Mouse (Mus musculus): ENCODE results near the gene Catip. TPM values are rescaled to one million over a fixed set of nuclear protein-coding genes. Genes with fewer than 3 reads are reported as not detected.
"Not testable (repeated sequence)": the region's sequence is repeated elsewhere in the genome, so short reads cannot be mapped to it uniquely, and the experiment has no call there.

Gene Catip
- polyA plus RNA-seq, 1 experiment from 2014 or later, result 1.6 TPM

DNA sequence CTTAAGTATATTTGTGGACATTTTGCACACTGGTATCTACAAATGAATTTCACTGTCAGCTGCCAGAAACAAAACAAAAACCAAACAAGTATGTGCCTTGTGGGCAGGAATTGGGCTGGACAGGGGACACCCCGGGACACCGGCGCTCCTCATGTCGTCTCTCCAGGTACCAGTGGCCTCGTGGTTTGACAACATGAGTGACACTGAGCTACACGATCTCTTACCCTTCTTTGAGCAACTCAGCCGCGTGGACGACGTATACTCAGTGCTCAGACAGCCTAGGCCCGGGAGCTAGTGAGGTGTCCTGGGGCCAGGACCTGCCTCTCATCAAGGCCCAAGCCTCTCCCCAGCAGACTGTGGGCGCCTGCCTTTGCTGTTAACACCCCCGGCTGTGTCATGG, 33.4 kb downstream of the Catip start:
- H3K9me3 ChIP-seq, result no peaks in the 10 kb centered on the region
- H3K27ac ChIP-seq, result no peak overlapping the region
- peaks cover 36% of the 10 kb centered on the region for H3K4me1 ChIP-seq (replicated peaks)
- H3K27me3 ChIP-seq, result peaks cover 7% of the 10 kb centered on the region
- no peak overlapping the region for H3K4me2 ChIP-seq
- H3K36me3 ChIP-seq, result peaks cover 18% of the 10 kb centered on the region
- no peak for ATAC-seq (ENCODE audit: low FRiP score)
- no peak overlapping the region for H3K9ac ChIP-seq
- WGBS, result 93% methylated on average over 13 of the region's 13 CpGs
- no peak overlapping the region for H3K4me3 ChIP-seq

DNA sequence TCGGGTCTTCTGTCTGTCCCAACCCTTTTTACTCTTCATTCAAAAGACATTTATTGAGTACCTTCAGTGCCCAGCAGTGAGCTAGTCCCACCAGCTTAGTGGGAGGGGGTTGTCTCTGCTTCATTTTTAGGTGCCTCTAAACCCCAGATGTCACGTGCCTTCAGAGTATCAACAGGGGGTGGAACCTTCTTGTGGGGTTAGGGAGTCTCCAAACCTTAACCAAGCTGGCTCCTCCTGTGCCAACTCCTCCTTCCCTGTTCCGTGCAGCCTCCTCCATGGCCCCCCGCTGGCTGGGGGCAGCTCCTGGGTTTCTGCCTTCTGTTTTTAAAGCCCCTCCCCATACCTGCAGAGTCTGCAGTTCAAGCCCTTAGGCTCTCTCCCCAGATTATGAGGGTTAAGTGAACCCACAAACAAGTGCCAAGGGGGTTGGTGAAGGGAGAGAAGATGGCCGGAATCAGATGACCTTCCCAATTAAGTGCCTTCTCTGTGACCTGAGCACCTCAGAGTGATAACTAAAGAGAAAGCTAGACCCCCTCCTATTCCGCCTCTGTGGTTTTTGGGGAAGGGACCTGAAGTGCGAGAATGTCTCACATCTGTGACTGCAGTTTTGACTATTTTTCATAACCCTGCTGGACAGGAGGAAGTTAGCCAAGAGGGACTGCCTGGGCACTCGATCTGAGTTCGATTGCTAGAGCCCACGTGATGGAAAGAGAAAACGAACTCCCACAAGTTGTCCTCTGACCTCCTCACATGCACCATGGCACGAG, 34.7 kb downstream of the Catip start:
- not testable (repeated sequence) for ATAC-seq (ENCODE audit: low FRiP score); H3K9me3 ChIP-seq; H3K27me3 ChIP-seq
- Histone ChIP-seq H3K36me3 (peaks cover 18% of the 10 kb centered on the region), H3K4me2 (peak overlapping the region; percentile 69), H3K27ac (peak overlapping the region; percentile 35; the same call in 1 of the 2 replicates), H3K4me3 (peak overlapping the region; percentile 43), H3K9ac (peak overlapping the region; percentile 67; the same call in 1 of the 2 replicates), H3K4me1 (replicated peaks) (peaks cover 29% of the 10 kb centered on the region)
- WGBS, result 8% methylated on average over 12 of the region's 12 CpGs

DNA sequence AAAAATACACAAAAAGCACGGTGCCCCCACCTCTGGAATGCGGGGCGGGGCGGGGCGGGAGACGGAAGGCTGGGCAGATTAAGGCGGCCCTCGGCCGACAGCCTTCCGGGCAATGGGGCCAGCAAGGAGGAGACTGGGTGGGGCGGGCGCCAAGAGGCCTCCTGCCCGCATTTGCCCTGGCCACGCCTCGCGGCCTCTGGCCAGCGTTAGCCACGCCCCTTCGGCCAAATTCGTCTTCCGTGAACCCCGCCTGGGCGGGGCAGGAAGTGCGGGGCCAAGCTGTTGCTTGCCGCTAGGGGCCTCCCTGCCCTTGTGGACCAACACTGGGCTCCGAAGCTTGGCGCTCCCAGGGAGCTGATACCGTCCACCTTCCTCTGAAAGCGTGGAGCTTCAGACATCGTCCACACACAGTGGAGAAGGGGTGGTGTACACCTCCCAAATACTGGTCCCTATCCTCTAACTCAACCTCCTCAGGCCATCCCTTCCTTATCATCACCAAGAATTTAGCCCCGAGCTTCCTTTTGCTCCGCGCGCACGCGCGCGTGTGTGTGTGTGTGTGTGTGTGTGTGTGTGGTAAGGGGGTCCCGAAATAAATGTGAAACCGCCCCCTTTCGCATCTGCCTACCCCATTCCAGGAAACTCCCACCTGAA, 35.5 kb downstream of the Catip start:
- H3K27ac ChIP-seq, result 0 out of 2 replicates have a peak overlapping the region, but pooled peaks have one; percentile 19
- peak overlapping the region; percentile 43 for H3K4me3 ChIP-seq
- no peaks in the 10 kb centered on the region for H3K9me3 ChIP-seq
- under 1% methylated on average over 41 of the region's 41 CpGs for WGBS
- peak overlapping the region; percentile 69 for H3K4me2 ChIP-seq
- H3K4me1 ChIP-seq (replicated peaks), result peaks cover 25% of the 10 kb centered on the region
- ATAC-seq (ENCODE audit: low FRiP score), result peak; percentile 84
- no peaks in the 10 kb centered on the region for H3K27me3 ChIP-seq
- peak overlapping the region; percentile 67 for H3K9ac ChIP-seq
- H3K36me3 ChIP-seq, result peaks cover 18% of the 10 kb centered on the region

DNA sequence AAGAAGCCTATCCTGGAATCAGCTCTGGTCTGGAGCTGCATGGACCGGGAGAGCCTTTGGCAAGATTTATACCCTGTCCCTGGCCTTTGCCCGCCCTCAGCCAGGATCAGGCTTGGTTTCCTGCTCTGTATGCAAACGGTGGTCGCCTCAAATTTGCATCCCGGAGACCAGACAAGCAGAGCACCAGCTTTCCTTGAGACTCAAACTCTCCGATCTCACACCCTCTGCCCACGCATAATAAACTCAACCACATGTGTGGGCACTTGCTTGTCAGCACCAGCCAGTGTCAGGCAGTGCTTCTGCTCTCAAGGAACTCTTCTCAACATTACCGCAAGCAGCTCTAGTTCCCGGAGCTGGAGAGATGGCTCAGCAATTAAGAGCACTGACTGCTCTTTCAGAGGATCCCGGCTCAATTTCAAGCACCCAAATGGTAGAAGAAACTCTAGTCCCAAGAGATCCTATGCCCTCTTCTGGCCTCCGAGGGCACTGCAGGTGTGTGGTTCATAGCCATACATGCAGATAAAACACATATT, 36.1 kb downstream of the Catip start:
- peak; percentile 11; the same call in 1 of the 2 replicates for ATAC-seq (ENCODE audit: low FRiP score)
- Histone ChIP-seq H3K27ac (0 out of 2 replicates have a peak overlapping the region, but pooled peaks have one; percentile 19), H3K9me3 (no peaks in the 10 kb centered on the region), H3K36me3 (peaks cover 18% of the 10 kb centered on the region), H3K27me3 (no peaks in the 10 kb centered on the region), H3K4me3 (peak overlapping the region; percentile 43), H3K4me2 (peak overlapping the region; percentile 69), H3K4me1 (replicated peaks) (peaks cover 19% of the 10 kb centered on the region), H3K9ac (peak overlapping the region; percentile 67)
- 4% methylated on average over 11 of the region's 11 CpGs for WGBS

DNA sequence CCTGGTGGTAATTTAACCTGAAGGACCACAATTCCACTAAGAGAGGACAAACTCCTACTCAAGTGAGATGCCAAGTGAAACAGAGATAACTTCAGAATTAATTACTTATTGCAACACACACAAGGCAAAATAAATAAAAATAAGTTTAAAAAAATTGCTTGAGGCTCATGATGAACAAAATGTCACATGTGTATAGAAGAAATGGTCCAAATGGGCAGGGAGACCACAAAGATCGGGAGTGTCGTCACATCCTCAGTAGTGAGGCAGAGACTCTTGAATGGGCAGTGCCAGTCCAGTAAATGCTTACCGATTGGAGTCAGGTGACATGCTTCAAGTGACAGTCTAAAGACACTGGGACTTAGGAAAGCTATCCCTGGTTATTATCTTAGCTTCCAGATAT, 38.6 kb downstream of the Catip start:
- WGBS, result 85% methylated on average over 3 of the region's 3 CpGs
- H3K9me3 ChIP-seq, result no peaks in the 10 kb centered on the region
- no peak for ATAC-seq (ENCODE audit: low FRiP score)
- H3K4me1 ChIP-seq (replicated peaks), result peaks cover 10% of the 10 kb centered on the region; the same call in 1 of the 2 replicates
- no peak overlapping the region for H3K4me3 ChIP-seq
- no peaks in the 10 kb centered on the region for H3K36me3 ChIP-seq
- no peak overlapping the region for H3K4me2 ChIP-seq
- H3K27ac ChIP-seq, result no peak overlapping the region
- H3K27me3 ChIP-seq, result no peaks in the 10 kb centered on the region
- H3K9ac ChIP-seq, result no peak overlapping the region

DNA sequence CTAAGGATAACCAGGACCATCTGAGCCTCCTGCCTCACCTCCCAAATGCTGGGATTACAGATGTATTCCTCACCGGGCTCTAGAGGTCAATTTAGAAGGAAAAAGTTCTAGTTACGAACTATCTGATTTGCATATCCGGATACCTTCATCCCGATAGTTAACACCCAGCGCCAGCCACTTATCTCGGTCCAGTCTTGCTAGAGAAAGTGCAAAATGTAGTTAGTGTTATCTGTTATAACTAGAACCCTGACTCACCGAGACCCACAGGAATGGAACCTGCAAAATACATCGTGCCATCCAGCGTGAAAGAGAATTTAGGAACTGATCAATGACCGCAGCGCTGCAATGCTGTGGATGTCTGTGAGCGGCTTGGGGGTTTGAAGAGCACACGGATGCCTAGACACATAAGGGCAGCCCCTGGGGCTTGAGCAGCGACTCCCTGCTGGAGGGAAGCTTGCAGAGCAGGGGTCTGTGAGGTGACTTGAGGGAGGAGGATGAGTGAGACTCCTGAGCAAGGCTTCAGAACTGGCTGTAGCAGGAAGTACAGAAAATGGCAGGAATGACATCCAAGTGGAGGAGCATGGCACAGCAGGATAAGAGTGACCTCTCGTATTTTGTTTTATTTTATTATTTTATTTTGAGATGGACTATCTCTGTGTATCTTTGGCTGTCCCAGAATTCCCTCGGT, 39.3 kb downstream of the Catip start:
- no peaks in the 10 kb centered on the region for H3K9me3 ChIP-seq
- WGBS, result 61% methylated on average over 16 of the region's 16 CpGs
- no peaks in the 10 kb centered on the region for H3K27me3 ChIP-seq
- H3K9ac ChIP-seq, result 0 out of 2 replicates have a peak overlapping the region, but pooled peaks have one; percentile 40
- H3K27ac ChIP-seq, result no peak overlapping the region
- H3K4me3 ChIP-seq, result no peak overlapping the region
- ATAC-seq (ENCODE audit: low FRiP score), result no peak
- peaks cover 10% of the 10 kb centered on the region; the same call in 1 of the 2 replicates for H3K4me1 ChIP-seq (replicated peaks)
- H3K36me3 ChIP-seq, result no peaks in the 10 kb centered on the region
- H3K4me2 ChIP-seq, result no peak overlapping the region

DNA sequence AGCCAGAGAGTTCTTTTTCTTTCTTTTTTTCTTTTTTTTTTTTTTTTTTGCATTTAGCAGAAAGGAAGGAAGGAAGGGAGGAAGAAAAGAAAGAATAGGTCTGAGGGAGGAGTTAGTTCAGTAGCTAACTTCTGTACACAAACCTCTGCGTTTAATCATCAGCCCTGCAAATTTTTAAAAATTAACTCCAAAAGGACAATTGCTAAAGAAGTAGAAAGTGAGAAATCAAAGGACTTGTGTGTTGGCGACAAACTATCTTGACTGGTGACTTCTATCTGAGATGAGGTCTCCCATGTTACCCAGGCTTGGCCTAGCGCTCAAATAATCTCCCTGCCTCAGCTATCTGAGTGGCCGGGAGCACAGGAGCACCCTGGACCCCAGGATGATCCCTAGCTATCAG, 42.3 kb downstream of the Catip start:
- no peaks in the 10 kb centered on the region for H3K9me3 ChIP-seq
- ATAC-seq (ENCODE audit: low FRiP score), result no peak
- H3K4me2 ChIP-seq, result no peak overlapping the region
- no peak overlapping the region for H3K9ac ChIP-seq
- no peaks in the 10 kb centered on the region for H3K4me1 ChIP-seq (replicated peaks)
- WGBS, result 91% methylated on average over 4 of the region's 4 CpGs
- H3K27me3 ChIP-seq, result no peaks in the 10 kb centered on the region
- H3K4me3 ChIP-seq, result no peak overlapping the region
- H3K36me3 ChIP-seq, result no peaks in the 10 kb centered on the region
- no peak overlapping the region for H3K27ac ChIP-seq

DNA sequence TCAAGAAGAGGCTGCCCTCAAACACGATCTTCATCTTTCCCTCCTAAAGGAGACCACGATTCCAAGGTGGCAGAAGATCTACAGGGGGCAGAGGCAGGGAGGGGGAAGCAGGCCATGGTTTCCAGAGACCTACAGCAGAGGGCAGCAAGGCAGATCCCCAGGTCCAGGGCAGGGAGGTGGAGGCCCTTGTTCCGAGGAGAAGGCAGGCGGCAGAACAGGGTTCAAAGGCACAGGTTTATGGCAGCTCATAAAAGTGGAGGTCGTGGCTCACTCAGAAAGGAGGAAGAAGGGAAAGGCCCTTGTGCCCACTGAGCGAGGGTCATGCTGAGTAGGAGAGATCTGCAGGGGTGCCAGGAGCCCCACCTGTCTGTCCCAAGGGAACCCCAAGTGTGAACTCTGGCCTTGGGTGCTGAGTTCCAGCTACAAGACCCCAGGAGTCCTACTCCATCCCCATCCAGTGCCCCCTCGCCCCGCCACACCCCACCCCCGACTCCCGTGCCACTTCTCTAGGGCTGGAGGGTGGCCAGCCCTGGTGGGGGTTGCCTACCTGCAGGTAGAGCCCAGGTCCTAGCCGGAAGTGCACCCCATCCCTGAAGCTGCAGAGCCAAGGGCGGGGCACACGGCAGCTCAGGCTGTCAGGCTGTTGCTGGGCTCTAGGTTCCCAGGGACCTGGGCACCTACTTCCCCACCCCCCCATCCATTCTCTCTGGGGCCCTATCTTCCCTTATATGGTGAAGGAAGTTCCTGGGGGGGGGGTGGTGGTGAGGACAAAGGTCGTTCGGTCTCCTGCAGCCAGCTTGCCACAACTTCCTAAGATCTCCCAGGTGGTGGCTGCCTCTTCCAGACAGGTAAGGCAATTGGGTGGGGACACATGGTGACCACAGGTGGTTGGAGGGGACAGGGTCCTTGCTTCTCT, 46.9 kb downstream of the Catip start, which contains the start of gene Vil1:
Vil1 (plus strand) TSS at position 788 of the 916 bp plus-strand sequence.
- WGBS, result 63% methylated on average over 15 of the region's 15 CpGs
- Histone ChIP-seq H3K27me3 (no peaks in the 10 kb centered on the region), H3K36me3 (no peaks in the 10 kb centered on the region), H3K4me2 (no peak within 1 kb of the TSS), H3K27ac (no peak within 1 kb of the TSS), H3K9me3 (no peaks in the 10 kb centered on the region), H3K4me3 (no peak within 1 kb of the TSS), H3K4me1 (replicated peaks) (no peaks in the 10 kb centered on the region), H3K9ac (no peak within 1 kb of the TSS)
- no peak for ATAC-seq (ENCODE audit: low FRiP score)

DNA sequence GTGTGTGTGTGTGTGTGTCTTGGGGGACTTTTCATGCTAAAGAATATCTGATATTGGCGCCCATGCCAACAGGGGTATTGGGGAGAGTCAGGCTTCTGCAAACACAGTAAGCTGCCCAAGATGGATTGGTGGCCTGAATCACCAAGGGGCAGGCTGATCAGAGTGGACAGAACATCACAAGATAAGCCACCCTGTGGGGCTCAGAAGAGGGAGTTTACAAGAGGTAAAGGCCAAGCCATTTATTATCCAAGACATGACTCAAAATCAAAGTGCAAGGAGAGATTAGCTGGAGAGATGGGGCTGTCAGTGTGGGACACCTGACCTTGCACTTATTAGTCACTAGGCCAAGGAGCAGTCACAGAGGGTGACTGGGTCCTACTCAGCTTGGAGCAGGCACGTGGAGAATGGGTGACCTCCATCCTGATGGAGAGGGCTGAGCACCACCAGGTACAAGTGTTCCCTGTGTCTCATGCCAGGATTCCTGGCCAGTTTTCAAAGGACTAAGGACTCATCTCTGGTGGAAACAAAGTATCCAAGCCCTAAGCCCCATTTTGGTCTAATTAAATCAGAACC, 49.9 kb downstream of the Catip start:
- Histone ChIP-seq H3K4me2 (no peak overlapping the region), H3K4me1 (replicated peaks) (no peaks in the 10 kb centered on the region), H3K27me3 (no peaks in the 10 kb centered on the region), H3K27ac (no peak overlapping the region), H3K9ac (no peak overlapping the region), H3K36me3 (no peaks in the 10 kb centered on the region), H3K9me3 (no peaks in the 10 kb centered on the region), H3K4me3 (no peak overlapping the region)
- WGBS, result 62% methylated on average over 2 of the region's 2 CpGs
- no peak for ATAC-seq (ENCODE audit: low FRiP score)

DNA sequence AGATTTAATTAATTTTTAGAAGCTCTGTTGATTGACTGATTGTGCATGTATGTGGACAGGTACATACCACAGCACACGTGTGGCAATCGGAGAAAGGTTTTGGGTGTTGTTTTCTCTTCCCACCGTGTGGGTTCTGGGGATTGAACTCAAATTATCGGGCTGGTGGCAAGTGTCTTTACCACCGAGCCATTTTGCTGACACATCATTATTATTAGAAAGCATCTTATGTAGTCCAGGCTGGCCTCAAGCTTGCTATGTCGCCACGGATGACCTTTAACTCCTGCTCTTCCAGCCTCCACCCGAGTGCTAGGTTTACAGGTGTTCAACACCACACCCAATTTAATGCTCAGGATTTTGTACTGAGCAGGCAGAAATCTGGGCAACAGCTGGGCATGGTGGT, 50.8 kb downstream of the Catip start:
- no peak overlapping the region for H3K4me3 ChIP-seq

DNA sequence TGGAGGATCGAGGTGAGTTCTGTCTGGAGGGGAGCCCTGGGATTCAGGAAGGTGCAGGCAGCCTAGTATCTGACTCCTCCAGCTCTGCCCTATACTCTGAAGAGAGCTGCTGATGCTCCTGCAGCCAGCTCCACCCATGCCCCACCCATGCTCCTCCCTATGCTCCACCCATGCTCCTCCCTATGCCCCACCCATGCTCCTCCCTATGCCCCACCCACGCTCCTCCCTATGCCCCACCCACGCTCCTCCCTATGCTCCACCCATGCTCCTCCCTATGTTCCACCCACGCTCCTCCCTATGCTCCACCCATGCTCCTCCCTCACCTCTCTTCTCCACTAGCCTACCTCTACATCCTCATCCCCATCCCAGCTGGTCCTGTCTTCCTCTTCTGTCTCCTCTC, 53.2 kb downstream of the Catip start:
- H3K9ac ChIP-seq, result no peak overlapping the region
- H3K4me2 ChIP-seq, result no peak overlapping the region
- no peaks in the 10 kb centered on the region for H3K27me3 ChIP-seq
- no peaks in the 10 kb centered on the region for H3K36me3 ChIP-seq
- H3K27ac ChIP-seq, result no peak overlapping the region
- H3K4me1 ChIP-seq (replicated peaks), result 0 out of 2 replicates have a peak, but pooled peaks cover 5% of the 10 kb centered on the region
- H3K9me3 ChIP-seq, result no peaks in the 10 kb centered on the region
- 49% methylated on average over 4 of the region's 4 CpGs for WGBS
- H3K4me3 ChIP-seq, result no peak overlapping the region
- ATAC-seq (ENCODE audit: low FRiP score), result no peak

More for the DNA sequence above, 50.8 kb downstream of the Catip start:
- Histone ChIP-seq H3K27me3 (no peaks in the 10 kb centered on the region), H3K4me1 (replicated peaks) (no peaks in the 10 kb centered on the region), H3K9ac (no peak overlapping the region), H3K9me3 (no peaks in the 10 kb centered on the region), H3K36me3 (no peaks in the 10 kb centered on the region), H3K27ac (no peak overlapping the region), H3K4me2 (no peak overlapping the region)
- 83% methylated on average over 8 of the region's 8 CpGs for WGBS
- no peak for ATAC-seq (ENCODE audit: low FRiP score)

Measured in hindbrain, embryonic 13.5 days (tissue).